In genomic region chr2:35845611-35846504, GRCm38 (mm10) we compare ENCODE assay signal across 10 mouse cellular contexts.
DNase-seq lines count a peak whose midpoint lies in the region; ATAC-seq lines count a peak whose summit lies in the region.
"Had no signal": no experiment of that assay in that cellular context is flagged by ENCODE, and none has a peak within 500 bp of the region (broad histone marks: within the 10 kb centered on the region; RNA-seq: fewer than 3 reads in every experiment).

No protein-coding gene starts in this region.

- no peak overlapping the region for H3K4me2 ChIP-seq in midbrain, embryonic 15.5 days

- 28% methylated on average over 11 of the region's 11 CpGs for WGBS in midbrain, embryonic 15.5 days

- H3K36me3 ChIP-seq in midbrain, embryonic 15.5 days (replicated peaks) = no peaks in the 10 kb centered on the region
- H3K36me3 ChIP-seq: heart, embryonic 10.5 days had no signal

- no peaks in the 10 kb centered on the region for H3K9me3 ChIP-seq in midbrain, embryonic 15.5 days
- H3K9me3 ChIP-seq: heart, embryonic 10.5 days had no signal

- DNase-seq in gastrocnemius, postnatal 25 days = peak; percentile 20
- DNase-seq in gastrocnemius, postnatal 10 days = no peak
- DNase-seq in R1 (ENCODE audit: low read depth, low spot score) = peak; percentile 65
- peak; percentile 56 to 60 for DNase-seq in frontal cortex, postnatal 10 days (ENCODE audit: low spot score in 2 of 2)
- no peak for DNase-seq in kidney, postnatal 25 days
- DNase-seq in urinary bladder, adult 18-20 months (ENCODE audit: low spot score in 2 of 2) = no peak
- no peak for DNase-seq in ovary, postnatal 14 days (ENCODE audit: low spot score)
- DNase-seq: cerebellum, adult 9-10 months had no signal

- H3K27ac ChIP-seq in midbrain, embryonic 15.5 days = 0 out of 2 replicates have a peak overlapping the region, but pooled peaks have one; percentile 22
- H3K27ac ChIP-seq: heart, embryonic 10.5 days had no signal

- H3K4me1 ChIP-seq in midbrain, embryonic 15.5 days = peaks cover 47% of the 10 kb centered on the region

- no peak for ATAC-seq in midbrain, embryonic 15.5 days (replicated peaks)

- H3K27me3 ChIP-seq in midbrain, embryonic 15.5 days (replicated peaks) = no peaks in the 10 kb centered on the region

- no peak overlapping the region for H3K9ac ChIP-seq in midbrain, embryonic 15.5 days

- H3K4me3 ChIP-seq in midbrain, embryonic 15.5 days = no peak overlapping the region
- H3K4me3 ChIP-seq: heart, embryonic 10.5 days had no signal

Comparison
In these comparisons a context has a peak if more than half of its experiments do, and no peak if none do; other contexts are left out.
1. DNase-seq: peak in gastrocnemius, postnatal 25 days (single experiment), R1 (single experiment) and frontal cortex, postnatal 10 days (2 of 2); none in gastrocnemius, postnatal 10 days (single experiment), kidney, postnatal 25 days (0 of 2), urinary bladder, adult 18-20 months (0 of 2) and ovary, postnatal 14 days (single experiment).